In the genomic region with DNA sequence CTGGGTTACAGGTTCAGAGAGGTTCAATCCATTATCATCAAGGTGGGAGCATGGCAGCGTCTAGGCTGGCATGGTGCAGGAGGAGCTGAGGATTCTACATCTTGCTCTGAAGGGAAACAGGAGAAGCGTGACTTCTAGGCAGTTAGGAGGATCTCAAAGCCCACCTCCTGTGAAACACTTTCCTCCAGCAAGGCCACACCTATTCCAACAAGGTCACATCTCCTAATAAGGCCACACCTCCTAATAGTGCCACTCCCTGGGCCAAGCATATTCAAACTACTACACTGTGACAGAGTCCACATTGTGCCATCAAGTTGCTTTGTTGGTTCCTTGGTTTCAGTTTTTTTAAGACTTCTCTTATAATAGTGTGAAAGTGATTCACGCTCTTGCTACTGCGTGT, we compare ENCODE assay signal across 19 mouse cellular contexts.
"Had no signal": no experiment of that assay in that cellular context is flagged by ENCODE, and none has a peak within 500 bp of the region (broad histone marks: within the 10 kb centered on the region; RNA-seq: fewer than 3 reads in every experiment).

No protein-coding gene starts in this region.

- H3K9me3 ChIP-seq: limb, embryonic 10.5 days; limb, embryonic 13.5 days; liver, embryonic 12.5 days; liver, embryonic 15.5 days had no signal

- H3K4me3 ChIP-seq: layer of hippocampus, adult 2 months; limb, embryonic 10.5 days; limb, embryonic 13.5 days; liver, embryonic 12.5 days; liver, embryonic 15.5 days had no signal

- DNase-seq: kidney, adult 9 months; kidney, postnatal 14 days; layer of hippocampus, adult 9-11 months; liver; lung, adult 2 months; lung, postnatal 14 days; lung, postnatal 4 days; midbrain, embryonic 14.5 days; retina, postnatal 1 day; right cerebral cortex, postnatal 25 days; thymus, adult 2 months; thymus, postnatal 14 days; thymus, postnatal 4 days had no signal

- H3K27me3 ChIP-seq: limb, embryonic 13.5 days; liver, embryonic 12.5 days; liver, embryonic 15.5 days had no signal

- H3K27ac ChIP-seq: layer of hippocampus, adult 2 months; limb, embryonic 10.5 days; limb, embryonic 13.5 days; liver, embryonic 12.5 days; liver, embryonic 15.5 days had no signal

- H3K4me2 ChIP-seq: limb, embryonic 13.5 days; liver, embryonic 12.5 days; liver, embryonic 15.5 days; midbrain, embryonic 11.5 days had no signal

- ATAC-seq: liver, embryonic 12.5 days had no signal

- H3K9ac ChIP-seq: limb, embryonic 13.5 days; liver, embryonic 12.5 days; liver, embryonic 15.5 days had no signal

- H3K4me1 ChIP-seq: limb, embryonic 10.5 days had no signal
